In the genomic region with DNA sequence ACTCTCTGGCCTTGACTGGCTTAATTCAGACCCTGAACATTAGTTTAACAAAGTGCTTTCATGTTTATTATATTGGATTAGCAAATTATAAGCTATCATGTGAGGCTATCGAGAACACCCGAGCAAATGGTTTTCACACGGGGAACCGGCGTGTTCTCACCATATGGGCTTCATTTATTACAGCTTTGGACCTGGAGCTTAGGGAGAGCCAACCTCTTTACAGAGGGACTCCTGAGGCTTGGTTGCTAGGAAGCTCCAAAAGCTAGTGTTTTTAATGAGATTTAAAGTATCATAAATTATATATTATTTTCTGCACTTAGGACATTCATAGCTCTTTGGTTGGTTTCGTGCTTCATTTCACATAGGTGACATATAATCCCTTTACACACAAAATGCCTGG, we compare ENCODE assay signal across 17 mouse cellular contexts.
"Had no signal": no experiment of that assay in that cellular context is flagged by ENCODE, and none has a peak within 500 bp of the region (broad histone marks: within the 10 kb centered on the region; RNA-seq: fewer than 3 reads in every experiment).

No protein-coding gene starts in this region.

- H3K4me3 ChIP-seq: layer of hippocampus, adult 2 months; limb, embryonic 10.5 days; limb, embryonic 13.5 days; liver, embryonic 12.5 days; liver, embryonic 15.5 days; lung, embryonic 15.5 days; megakaryocyte, embryonic 14.5 days had no signal

- H3K27ac ChIP-seq: kidney, postnatal 0 days; layer of hippocampus, adult 2 months; limb, embryonic 10.5 days; limb, embryonic 13.5 days; liver, embryonic 12.5 days; liver, embryonic 15.5 days; lung, embryonic 15.5 days had no signal

- H3K4me2 ChIP-seq: limb, embryonic 13.5 days; liver, embryonic 12.5 days; liver, embryonic 15.5 days; lung, embryonic 15.5 days had no signal

- H3K9ac ChIP-seq: limb, embryonic 13.5 days; liver, embryonic 12.5 days; liver, embryonic 15.5 days; lung, embryonic 15.5 days had no signal

- ATAC-seq: intestine, postnatal 0 days; liver, embryonic 12.5 days had no signal

- H3K4me1 ChIP-seq: liver, embryonic 12.5 days; liver, embryonic 15.5 days; lung, embryonic 15.5 days; megakaryocyte, embryonic 14.5 days had no signal

- H3K27me3 ChIP-seq: liver, embryonic 12.5 days; liver, embryonic 15.5 days; lung, embryonic 15.5 days; megakaryocyte, embryonic 14.5 days had no signal

- H3K36me3 ChIP-seq: limb, embryonic 10.5 days; limb, embryonic 13.5 days; liver, embryonic 12.5 days; liver, embryonic 15.5 days; lung, embryonic 15.5 days had no signal

- DNase-seq: kidney, postnatal 25 days; layer of hippocampus, adult 9-11 months; liver; lung, adult 18-20 months; lung, postnatal 10 days; lung, postnatal 36 days; thymus, adult 18-20 months; thymus, postnatal 36 days had no signal

- H3K9me3 ChIP-seq: limb, embryonic 10.5 days; liver, embryonic 12.5 days; liver, embryonic 15.5 days; lung, embryonic 15.5 days had no signal
